Mouse (Mus musculus): ENCODE data around the gene Camkmt. TPM values are rescaled to one million over a fixed set of nuclear protein-coding genes. Genes with fewer than 3 reads are reported as not detected.

Camkmt gene
- polyA plus RNA-seq, 1 experiment from 2014 or later: 6.9 TPM

- POLR2A ChIA-PET: no interaction called here
- H3K27me3 ChIP-seq: peaks cover 2% of the 10 kb centered on the region
- peak; percentile 80 for ATAC-seq
- peak; percentile 27 for DNase-seq (ENCODE audit: low read depth, low spot score)
- in situ Hi-C loops (cut with MboI; ENCODE audit: low pct_unique_long_range_greater_than_20kb): no loop called here
- CTCF ChIA-PET: interaction anchor here (1.1 to 1.9 kb wide), 2 partner anchors 16 to 93 kb away, joined by 3 to 5 read pairs; no protein-coding TSS in a partner anchor
- no peak for TF ChIP-seq CTCF (IDR thresholded peaks at IDR 0.05)
Measured at GRCm38 (mm10) chr17:85282447-85282846, 192.1 kb downstream of the Camkmt start.

- DNase-seq (ENCODE audit: low read depth, low spot score) (no peak), ATAC-seq (no peak)
- CTCF ChIA-PET: interaction anchor here (1.2 to 1.4 kb wide), 2 partner anchors 16 to 174 kb away, joined by 3 to 4 read pairs; no protein-coding TSS in a partner anchor
- H3K27me3 ChIP-seq: no peaks in the 10 kb centered on the region
- peak; percentile 27 for TF ChIP-seq CTCF (IDR thresholded peaks at IDR 0.05)
- POLR2A ChIA-PET: no interaction called here
- in situ Hi-C loops (cut with MboI; ENCODE audit: low pct_unique_long_range_greater_than_20kb): no loop called here
Measured at GRCm38 (mm10) chr17:85291154-85291553, 200.8 kb downstream of the Camkmt start.

DNA sequence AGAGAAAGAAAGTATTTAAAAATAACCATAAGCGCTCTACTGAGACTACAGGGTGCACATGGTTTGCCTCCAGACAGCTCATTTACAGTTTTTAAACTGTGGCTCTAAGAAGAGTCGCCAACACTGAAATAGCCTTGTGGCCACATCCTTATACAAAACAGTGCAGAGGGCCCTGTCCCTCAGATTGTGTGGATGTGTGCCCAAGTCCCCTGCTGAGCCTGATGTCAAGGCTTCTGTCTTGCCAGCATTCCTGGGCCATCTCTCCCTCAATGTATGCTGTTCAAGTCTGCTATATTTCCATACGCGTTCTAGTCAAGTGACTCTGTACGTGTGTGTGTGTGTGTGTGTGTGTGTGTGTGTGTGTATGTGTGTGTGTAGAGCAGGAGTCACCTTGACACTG, 201.2 kb downstream of the Camkmt start:
- DNase-seq (ENCODE audit: low read depth, low spot score) (no peak), ATAC-seq (no peak)
- ChIA-PET CTCF (interaction anchor here (1.2 to 1.4 kb wide), 2 partner anchors 16 to 175 kb away, joined by 3 to 4 read pairs; no protein-coding TSS in a partner anchor), POLR2A (interaction anchor here (0.6 kb wide), 1 partner anchor 115 kb away, joined by 5 read pairs; no protein-coding TSS in a partner anchor)
- no peak for TF ChIP-seq CTCF (IDR thresholded peaks at IDR 0.05)
- in situ Hi-C loops (cut with MboI; ENCODE audit: low pct_unique_long_range_greater_than_20kb): no loop called here
- no peaks in the 10 kb centered on the region for H3K27me3 ChIP-seq

DNA sequence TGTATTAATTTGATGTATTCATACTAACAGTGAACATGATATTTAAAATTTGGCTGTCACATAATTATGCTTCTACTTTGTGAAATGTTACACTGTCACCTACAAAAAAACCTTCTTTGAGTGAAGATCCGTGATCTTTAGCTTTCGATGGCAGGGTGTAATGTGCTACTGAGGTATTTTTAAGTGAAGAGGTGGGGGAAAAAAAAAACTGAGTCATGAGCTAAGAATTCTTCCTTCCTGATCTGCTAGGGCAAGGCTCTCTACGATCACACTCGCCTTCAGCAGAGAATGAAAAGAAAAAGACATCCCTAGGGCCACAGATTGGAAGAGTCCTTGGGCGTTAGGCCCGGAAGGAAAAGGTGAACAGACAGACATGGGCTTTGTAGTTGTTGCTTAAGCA, 201.9 kb downstream of the Camkmt start:
- POLR2A ChIA-PET: no interaction called here
- ATAC-seq (no peak), DNase-seq (ENCODE audit: low read depth, low spot score) (no peak)
- CTCF ChIA-PET: no interaction called here
- TF ChIP-seq CTCF (IDR thresholded peaks at IDR 0.05): no peak
- no peaks in the 10 kb centered on the region for H3K27me3 ChIP-seq
- in situ Hi-C loops (cut with MboI; ENCODE audit: low pct_unique_long_range_greater_than_20kb): no loop called here

GRCm38 (mm10) chr17:85303686-85304085, 213.3 kb downstream of the Camkmt start:
- ChIA-PET POLR2A (no interaction called here), CTCF (no interaction called here)
- TF ChIP-seq CTCF (IDR thresholded peaks at IDR 0.05): no peak
- no peak for DNase-seq (ENCODE audit: low read depth, low spot score)
- H3K27me3 ChIP-seq: no peaks in the 10 kb centered on the region
- in situ Hi-C loops (cut with MboI; ENCODE audit: low pct_unique_long_range_greater_than_20kb): no loop called here
- no peak for ATAC-seq

DNA sequence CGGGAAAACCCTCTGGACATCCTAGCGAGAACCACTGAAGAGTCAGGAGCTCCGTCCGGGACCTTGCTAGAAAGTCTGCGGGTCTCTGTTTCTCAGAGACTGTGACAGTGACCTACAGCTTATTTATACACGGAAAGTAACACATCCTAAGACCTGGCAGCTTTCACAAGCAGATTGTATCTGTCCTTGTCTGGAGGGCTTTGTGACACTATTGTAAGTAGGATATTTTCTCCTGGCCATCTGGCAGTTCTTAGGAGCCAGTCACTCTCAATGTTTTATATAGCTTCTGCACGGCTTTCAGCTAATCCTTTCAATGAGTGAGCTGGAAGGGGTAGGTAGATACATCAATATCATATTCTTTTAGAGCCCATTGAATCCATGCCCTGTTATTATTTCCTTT, 218.2 kb downstream of the Camkmt start:
- ChIA-PET POLR2A (no interaction called here), CTCF (interaction anchor here (1.3 kb wide), 1 partner anchor 9 kb away, joined by 3 read pairs; no protein-coding TSS in a partner anchor)
- in situ Hi-C loops (cut with MboI; ENCODE audit: low pct_unique_long_range_greater_than_20kb): no loop called here

GRCm38 (mm10) chr17:85309046-85309445, 218.7 kb downstream of the Camkmt start:
- CTCF ChIA-PET: interaction anchor here (1.3 kb wide), 1 partner anchor 10 kb away, joined by 3 read pairs; no protein-coding TSS in a partner anchor
- in situ Hi-C loops (cut with MboI; ENCODE audit: low pct_unique_long_range_greater_than_20kb): no loop called here
- POLR2A ChIA-PET: no interaction called here
- DNase-seq (ENCODE audit: low read depth, low spot score) (no peak), ATAC-seq (no peak)
- TF ChIP-seq CTCF (IDR thresholded peaks at IDR 0.05): no peak
- H3K27me3 ChIP-seq: peaks cover 4% of the 10 kb centered on the region

More for the DNA sequence above, 218.2 kb downstream of the Camkmt start:
- TF ChIP-seq CTCF (IDR thresholded peaks at IDR 0.05): no peak
- DNase-seq (ENCODE audit: low read depth, low spot score) (no peak), ATAC-seq (no peak)
- peaks cover 4% of the 10 kb centered on the region for H3K27me3 ChIP-seq

DNA sequence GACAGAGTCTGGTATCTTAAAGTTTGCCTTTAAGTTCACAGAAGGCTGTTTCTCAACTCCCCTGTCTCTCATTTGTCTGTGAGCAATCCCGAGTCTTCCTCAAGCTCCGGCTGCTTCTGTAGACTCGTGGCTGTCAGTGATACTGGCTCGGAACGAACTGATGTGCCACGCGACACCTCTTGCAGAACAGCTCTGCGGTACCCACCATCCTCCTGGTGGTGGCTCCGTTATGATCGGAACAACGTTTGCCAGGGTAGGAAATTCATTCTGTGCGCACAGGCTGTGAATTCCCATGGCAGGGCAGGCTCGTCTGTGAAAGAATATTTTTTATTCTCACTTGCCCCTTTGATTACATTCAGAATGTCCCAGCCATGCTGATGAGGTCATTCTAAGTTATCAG, 221.0 kb downstream of the Camkmt start:
- peaks cover 4% of the 10 kb centered on the region for H3K27me3 ChIP-seq
- ChIA-PET CTCF (no interaction called here), POLR2A (interaction anchor here (0.6 kb wide), 1 partner anchor 102 kb away, joined by 3 read pairs; no protein-coding TSS in a partner anchor)
- TF ChIP-seq CTCF (IDR thresholded peaks at IDR 0.05): no peak
- no peak for ATAC-seq
- no peak for DNase-seq (ENCODE audit: low read depth, low spot score)
- in situ Hi-C loops (cut with MboI; ENCODE audit: low pct_unique_long_range_greater_than_20kb): no loop called here

DNA sequence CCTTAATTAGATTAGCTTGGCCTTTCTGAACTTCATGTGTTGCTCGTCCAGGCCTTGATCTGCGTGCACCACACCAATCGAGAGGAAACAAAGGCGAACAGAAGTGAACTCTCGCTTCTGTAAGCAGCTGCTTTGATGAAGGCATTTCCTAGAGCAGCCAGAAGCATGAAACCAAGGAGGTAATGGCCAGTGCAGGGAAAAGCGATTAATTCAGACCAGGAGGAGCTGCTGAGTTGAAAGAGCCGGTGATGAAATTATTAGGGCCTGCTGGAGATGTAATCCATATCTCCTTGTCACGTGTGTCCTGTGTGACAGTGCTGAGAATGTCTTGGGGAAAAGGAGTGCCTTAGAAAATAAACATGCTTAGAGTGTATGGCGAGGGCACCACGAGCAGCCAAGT, 228.0 kb downstream of the Camkmt start:
- DNase-seq (ENCODE audit: low read depth, low spot score) (no peak), ATAC-seq (no peak)
- in situ Hi-C loops (cut with MboI; ENCODE audit: low pct_unique_long_range_greater_than_20kb): no loop called here
- POLR2A ChIA-PET: no interaction called here
- H3K27me3 ChIP-seq: no peaks in the 10 kb centered on the region
- TF ChIP-seq CTCF (IDR thresholded peaks at IDR 0.05): no peak
- CTCF ChIA-PET: no interaction called here

DNA sequence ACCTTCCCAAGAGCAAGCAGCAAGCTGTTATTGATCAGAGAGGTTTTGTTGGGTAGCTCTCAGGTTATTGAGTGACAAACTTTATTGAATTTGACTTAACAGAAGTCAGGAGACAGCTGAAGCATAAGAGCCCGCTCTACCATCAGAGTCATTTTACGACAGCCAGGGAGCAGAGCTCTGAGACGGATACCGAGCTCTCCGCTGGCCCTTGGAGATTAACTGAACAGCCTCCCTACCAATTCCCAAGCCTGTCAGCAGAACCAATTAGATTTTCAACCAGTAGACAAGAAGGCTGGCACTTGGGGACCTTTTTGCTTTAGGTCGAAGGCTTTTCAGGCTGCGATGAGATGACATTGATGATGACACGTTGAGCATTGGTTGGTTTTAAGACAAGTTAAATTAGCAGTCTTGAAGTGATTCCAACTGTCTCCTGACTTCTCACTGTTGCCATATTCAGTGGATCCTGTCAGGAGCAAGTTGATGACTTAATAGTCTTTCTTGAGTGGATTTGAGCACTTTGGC, 229.5 kb downstream of the Camkmt start:
- ChIA-PET POLR2A (no interaction called here), CTCF (interaction anchor here (1.1 kb wide), 1 partner anchor 30 kb away, joined by 3 read pairs; no protein-coding TSS in a partner anchor)
- TF ChIP-seq CTCF (IDR thresholded peaks at IDR 0.05): no peak
- no peaks in the 10 kb centered on the region for H3K27me3 ChIP-seq
- in situ Hi-C loops (cut with MboI; ENCODE audit: low pct_unique_long_range_greater_than_20kb): no loop called here
- DNase-seq (ENCODE audit: low read depth, low spot score) (no peak), ATAC-seq (no peak)

GRCm38 (mm10) chr17:85328901-85329300, 238.5 kb downstream of the Camkmt start:
- no peaks in the 10 kb centered on the region for H3K27me3 ChIP-seq
- ChIA-PET POLR2A (no interaction called here), CTCF (interaction anchor here (0.6 to 1.6 kb wide), 2 partner anchors 9 to 21 kb away, joined by 3 to 4 read pairs; no protein-coding TSS in a partner anchor)
- TF ChIP-seq CTCF (IDR thresholded peaks at IDR 0.05): no peak
- ATAC-seq (no peak), DNase-seq (ENCODE audit: low read depth, low spot score) (no peak)
- in situ Hi-C loops (cut with MboI; ENCODE audit: low pct_unique_long_range_greater_than_20kb): no loop called here

Data from Patski (cell line).